Mouse (Mus musculus) heart, embryonic 10.5 days (tissue): ENCODE data around the gene Pdcd6ip. TPM values are rescaled to one million over a fixed set of nuclear protein-coding genes. Genes with fewer than 3 reads are reported as not detected.

Source experiments
- DNase-seq: peaks from one replicate; pipeline ENCODE4 v3.0.0-alpha.2; 2017; ENCODE audit warnings: low spot score
- H3K27ac ChIP-seq: fragments of 300-500 bp; sonication (generic); 2 replicates; pipeline ENCODE4 v1.5.1; 2016; ENCODE audit warnings: mild to moderate bottlenecking
- H3K27me3 ChIP-seq: fragments of 300-500 bp; sonication (generic); 2 replicates; pipeline ENCODE4 v1.6.1; 2016; ENCODE audit warnings: mild to moderate bottlenecking; ENCODE audit not compliant: poor library complexity, insufficient read depth, severe bottlenecking
- H3K36me3 ChIP-seq: fragments of 300-500 bp; sonication (generic); 2 replicates; pipeline ENCODE4 v1.6.1; 2016; ENCODE audit warnings: mild to moderate bottlenecking, moderate library complexity
- H3K4me1 ChIP-seq: fragments of 300-500 bp; sonication (generic); 2 replicates; pipeline ENCODE4 v1.6.1; 2016; ENCODE audit warnings: mild to moderate bottlenecking
- H3K4me3 ChIP-seq: fragments of 300-500 bp; sonication (generic); 2 replicates; pipeline ENCODE4 v1.5.1; 2016; ENCODE audit warnings: mild to moderate bottlenecking, moderate library complexity
- H3K9me3 ChIP-seq: fragments of 300-500 bp; sonication (generic); 2 replicates; pipeline ENCODE4 v1.6.1; 2016; ENCODE audit warnings: mild to moderate bottlenecking, moderate library complexity
- WGBS: fragments of 180-500 bp; shearing (Covaris S2); methylation state at CpG from one replicate; pipeline ENCODE4 v1.1.7; 2016; 5-methylcytosine and 5-hydroxymethylcytosine counted together
- polyA plus RNA-seq: library from polyadenylated mRNA; unstranded; fragments of >200 nt; fragmentation: Nextera tagmentation; extraction: Ambion mirVana; gene quantifications from 2 replicates; pipeline ENCODE4 v1.2.1, GENCODE M21; 2016

Gene Pdcd6ip
- 67.7 and 78.6 TPM in 2 replicates for polyA plus RNA-seq

DNA sequence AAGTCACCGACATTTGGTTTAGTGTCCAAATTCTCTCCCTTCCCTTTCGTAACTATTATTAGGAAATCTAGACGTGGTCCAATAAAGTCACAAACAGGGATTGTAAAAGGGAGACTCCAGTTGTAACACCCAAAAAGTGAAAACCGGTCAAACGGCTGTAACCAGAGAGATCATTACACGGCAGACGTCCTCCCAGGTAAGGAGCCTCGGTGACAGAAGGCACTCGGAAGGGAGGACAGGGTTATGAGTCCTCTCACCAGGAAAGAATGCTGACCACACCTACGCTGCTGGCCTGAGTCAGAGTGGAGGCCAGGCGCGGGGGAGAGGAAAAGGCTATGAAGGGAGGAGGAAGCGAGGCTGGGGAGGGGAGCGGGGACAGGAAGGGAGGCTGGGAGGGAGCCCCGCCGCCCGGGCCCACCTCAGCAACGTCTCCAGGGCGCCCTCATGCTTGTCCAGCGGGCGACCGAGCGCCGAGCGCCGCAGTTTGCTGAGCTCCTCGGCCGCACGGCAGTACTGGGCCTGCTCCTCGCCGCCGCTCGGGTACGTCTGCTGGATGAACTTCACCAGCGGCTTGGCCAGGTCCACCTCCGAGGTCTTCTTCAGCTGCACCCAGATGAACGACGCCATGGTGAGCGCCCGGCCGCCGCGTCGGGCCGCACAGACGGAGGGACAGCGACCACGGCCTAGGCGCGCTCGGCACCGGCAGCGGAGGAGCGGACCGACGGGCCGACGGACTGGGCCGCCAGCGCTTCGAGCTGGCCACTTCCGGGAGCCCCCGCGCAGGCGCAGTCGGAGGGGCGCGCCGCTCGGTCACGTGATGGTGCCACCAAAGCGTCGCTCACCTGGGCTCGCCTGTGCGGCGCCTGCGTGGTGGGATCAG lies at the start of gene Pdcd6ip:
Gene Pdcd6ip (minus strand): TSS at position 779 of the 880 bp plus-strand sequence.
- Histone ChIP-seq H3K4me1 (peaks cover 22% of the 10 kb centered on the region), H3K27ac (peak within 1 kb of the TSS; percentile 95), H3K9me3 (no peaks in the 10 kb centered on the region), H3K36me3 (no peaks in the 10 kb centered on the region), H3K27me3 (no peaks in the 10 kb centered on the region), H3K4me3 (peak within 1 kb of the TSS; percentile 93)
- WGBS = 1% methylated on average over 77 of the region's 77 CpGs
- DNase-seq = peak; percentile 91

DNA sequence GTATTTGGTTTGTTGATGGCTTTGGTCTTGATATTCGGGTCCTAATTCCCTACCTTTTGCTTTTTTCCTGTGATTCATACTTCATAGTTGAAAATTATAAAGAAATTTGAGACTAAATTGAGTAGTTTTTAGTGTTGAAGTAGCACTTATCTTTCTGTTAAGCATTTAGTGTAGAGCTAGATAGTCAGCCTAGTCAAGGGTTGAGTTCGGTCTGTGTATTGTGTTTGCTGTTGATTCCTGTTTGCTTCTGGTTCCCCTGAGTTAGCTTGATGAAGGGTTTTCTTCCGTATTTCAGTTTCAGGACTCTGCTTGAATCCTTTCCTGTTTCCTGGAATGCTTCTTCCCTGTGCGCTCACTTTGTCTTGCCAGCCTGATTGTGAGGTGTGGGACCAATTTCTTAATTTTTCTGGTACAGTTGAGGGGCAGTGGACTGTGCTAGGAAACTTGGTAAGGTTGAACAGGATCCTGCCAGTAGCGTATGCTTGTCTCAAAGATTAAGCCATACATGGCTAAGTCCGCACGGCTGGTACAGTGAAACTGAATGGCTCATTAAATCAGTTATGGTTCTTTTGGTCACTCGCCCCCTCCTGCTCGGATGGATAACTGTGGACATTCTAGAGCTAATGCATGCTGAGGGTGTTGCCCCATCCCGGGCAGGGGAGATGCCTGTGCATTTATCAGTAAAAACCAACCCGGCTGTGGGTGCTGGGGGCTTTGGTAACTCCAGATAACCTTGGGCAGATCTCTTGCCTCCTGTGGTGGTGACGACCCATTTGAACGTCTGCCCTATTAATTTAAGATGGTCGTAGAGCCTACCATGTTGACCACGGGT lies 48.0 kb upstream of the Pdcd6ip start:
- H3K4me3 ChIP-seq = no peak overlapping the region
- 86% methylated on average over 15 of the region's 15 CpGs for WGBS
- peaks cover 8% of the 10 kb centered on the region; the same call in 1 of the 2 replicates for H3K4me1 ChIP-seq
- no peak overlapping the region for H3K27ac ChIP-seq
- no peak for DNase-seq
- H3K9me3 ChIP-seq = no peaks in the 10 kb centered on the region
- H3K27me3 ChIP-seq = no peaks in the 10 kb centered on the region
- H3K36me3 ChIP-seq = peaks cover 17% of the 10 kb centered on the region

DNA sequence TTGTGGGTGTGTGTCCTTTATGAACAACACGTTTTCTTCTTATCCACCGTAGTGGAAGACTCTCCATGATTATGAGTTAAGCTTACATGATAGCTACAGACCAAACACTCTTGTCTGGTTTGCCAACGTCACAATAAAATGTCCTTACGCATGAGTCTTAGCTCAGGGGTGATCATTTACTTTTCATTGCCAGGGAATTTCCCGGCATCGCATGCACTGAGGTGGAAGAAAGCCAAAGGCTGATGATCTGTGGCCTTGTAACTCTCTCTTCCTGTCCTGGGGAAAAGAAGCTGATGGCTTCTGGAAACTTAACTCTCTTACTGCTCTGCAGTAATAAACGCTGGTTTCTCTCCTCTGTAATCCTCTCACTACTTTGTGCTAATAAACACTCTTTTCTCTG lies 41.3 kb upstream of the Pdcd6ip start:
- Histone ChIP-seq H3K4me1 (no peaks in the 10 kb centered on the region), H3K4me3 (no peak overlapping the region), H3K9me3 (no peaks in the 10 kb centered on the region), H3K27me3 (no peaks in the 10 kb centered on the region), H3K27ac (no peak overlapping the region), H3K36me3 (peaks cover 9% of the 10 kb centered on the region; the same call in 1 of the 2 replicates)
- 87% methylated on average over 7 of the region's 7 CpGs for WGBS
- no peak for DNase-seq

DNA sequence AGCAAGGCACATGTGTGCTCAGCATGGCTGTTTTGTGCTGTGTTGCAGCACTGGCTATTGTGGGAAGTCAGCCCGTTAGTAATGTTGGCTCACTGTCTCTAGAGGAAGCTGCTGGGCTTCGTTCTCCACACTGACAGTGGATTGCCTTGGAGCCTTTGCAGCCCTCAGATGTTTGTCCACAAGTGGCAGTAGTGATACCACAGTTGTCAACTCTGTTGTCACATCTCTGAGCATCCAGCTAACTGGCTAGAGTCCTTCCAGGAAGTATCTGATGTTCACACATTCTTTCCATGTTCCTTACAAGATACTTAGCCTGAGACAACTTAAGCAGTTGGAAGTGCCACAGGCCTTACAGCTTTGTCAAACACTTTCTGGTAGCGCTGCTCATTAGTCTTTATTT lies 35.2 kb upstream of the Pdcd6ip start:
- 38% methylated on average over 3 of the region's 3 CpGs for WGBS
- Histone ChIP-seq H3K27me3 (no peaks in the 10 kb centered on the region), H3K4me1 (peaks cover 14% of the 10 kb centered on the region), H3K27ac (no peak overlapping the region), H3K9me3 (no peaks in the 10 kb centered on the region), H3K36me3 (no peaks in the 10 kb centered on the region), H3K4me3 (no peak overlapping the region)
- DNase-seq = no peak

DNA sequence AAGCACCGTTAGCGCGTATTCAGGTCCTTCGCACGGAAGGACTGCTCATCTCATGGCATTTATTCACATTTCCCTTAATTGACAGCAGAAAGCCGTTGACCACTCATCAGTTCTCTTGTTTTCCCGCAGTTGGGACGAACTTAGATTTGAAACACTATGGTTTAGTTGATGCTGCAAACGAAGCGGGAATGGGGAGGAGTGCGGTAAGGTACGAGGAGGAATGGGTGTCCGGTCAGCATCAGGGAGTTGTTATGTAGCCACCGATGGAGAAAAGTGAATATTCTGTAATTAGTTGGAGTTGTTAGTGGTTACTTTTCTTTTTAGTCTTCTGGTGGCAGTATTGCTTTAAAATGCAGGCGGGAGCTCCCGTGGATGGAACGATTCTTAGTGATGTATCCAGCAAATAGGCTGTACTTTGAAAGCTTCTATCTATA lies 34.3 kb upstream of the Pdcd6ip start:
- no peak for DNase-seq
- Histone ChIP-seq H3K27me3 (no peaks in the 10 kb centered on the region), H3K27ac (peak overlapping the region; percentile 95; the same call in 1 of the 2 replicates), H3K9me3 (no peaks in the 10 kb centered on the region), H3K4me3 (peak overlapping the region; percentile 91), H3K4me1 (peaks cover 14% of the 10 kb centered on the region), H3K36me3 (no peaks in the 10 kb centered on the region)
- 5% methylated on average over 17 of the region's 17 CpGs for WGBS

DNA sequence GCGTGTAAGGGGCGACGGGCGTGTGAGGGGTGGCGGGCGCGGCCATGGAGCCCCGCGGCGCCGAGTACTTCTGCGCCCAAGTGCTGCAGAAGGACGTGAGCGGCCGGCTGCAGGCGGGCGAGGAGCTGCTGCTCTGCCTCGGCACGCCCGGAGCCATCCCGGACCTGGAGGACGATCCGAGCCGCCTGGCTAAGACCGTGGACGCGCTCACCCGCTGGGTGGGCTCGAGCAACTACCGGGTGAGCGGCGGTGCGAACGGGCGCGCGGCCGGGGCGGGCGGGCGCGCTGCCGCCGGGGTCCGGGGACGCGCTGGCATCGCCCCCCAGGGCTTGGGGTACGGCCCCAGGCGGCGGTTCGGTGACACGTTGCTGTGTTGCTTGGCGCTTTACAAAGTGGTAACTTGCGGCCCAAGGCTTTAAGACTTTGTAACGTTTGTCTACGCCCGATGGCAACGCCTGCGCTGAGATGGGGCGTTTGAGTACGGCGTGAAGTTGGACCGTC lies 33.6 kb upstream of the Pdcd6ip start:
- H3K9me3 ChIP-seq = no peaks in the 10 kb centered on the region
- DNase-seq = peak; percentile 81
- under 1% methylated on average over 64 of the region's 64 CpGs for WGBS
- H3K4me1 ChIP-seq = peaks cover 14% of the 10 kb centered on the region
- no peaks in the 10 kb centered on the region for H3K36me3 ChIP-seq
- no peaks in the 10 kb centered on the region for H3K27me3 ChIP-seq
- H3K4me3 ChIP-seq = peak overlapping the region; percentile 91
- peak overlapping the region; percentile 95 for H3K27ac ChIP-seq

DNA sequence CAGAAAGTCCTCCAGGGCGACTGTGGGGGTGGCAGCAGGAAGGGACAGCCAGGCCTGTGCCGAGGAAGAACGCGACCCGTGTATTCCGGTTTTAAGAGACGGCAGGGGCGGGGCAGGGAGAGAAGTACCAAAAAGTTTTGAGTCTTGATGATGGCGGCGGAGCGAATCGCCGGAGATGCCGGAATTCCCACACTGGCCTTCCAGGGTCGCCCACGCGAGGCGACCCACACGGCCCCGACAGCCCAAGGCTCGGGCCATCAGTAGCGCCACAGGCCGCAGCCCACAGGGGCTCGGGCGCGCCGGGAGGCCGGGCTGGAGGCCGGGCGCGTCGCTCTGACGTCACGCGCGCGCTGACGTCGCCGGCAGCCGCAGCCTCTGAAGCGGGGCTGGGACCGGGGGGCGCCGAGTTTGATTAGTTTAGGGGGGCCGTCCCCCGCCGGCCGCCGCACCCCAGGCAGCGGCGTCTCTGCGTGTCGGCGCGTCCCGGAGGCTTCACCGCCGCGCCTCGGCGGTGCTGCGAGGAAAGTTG lies 33.1 kb upstream of the Pdcd6ip start, which contains the start of gene Clasp2:
Gene Clasp2 (plus strand): TSS at position 366 of the 529 bp plus-strand sequence.
- under 1% methylated on average over 63 of the region's 63 CpGs for WGBS
- H3K27ac ChIP-seq = peak within 1 kb of the TSS; percentile 95
- H3K27me3 ChIP-seq = no peaks in the 10 kb centered on the region
- no peaks in the 10 kb centered on the region for H3K9me3 ChIP-seq
- DNase-seq = peak; percentile 92
- H3K4me1 ChIP-seq = peaks cover 14% of the 10 kb centered on the region
- peak within 1 kb of the TSS; percentile 91 for H3K4me3 ChIP-seq
- no peaks in the 10 kb centered on the region for H3K36me3 ChIP-seq

DNA sequence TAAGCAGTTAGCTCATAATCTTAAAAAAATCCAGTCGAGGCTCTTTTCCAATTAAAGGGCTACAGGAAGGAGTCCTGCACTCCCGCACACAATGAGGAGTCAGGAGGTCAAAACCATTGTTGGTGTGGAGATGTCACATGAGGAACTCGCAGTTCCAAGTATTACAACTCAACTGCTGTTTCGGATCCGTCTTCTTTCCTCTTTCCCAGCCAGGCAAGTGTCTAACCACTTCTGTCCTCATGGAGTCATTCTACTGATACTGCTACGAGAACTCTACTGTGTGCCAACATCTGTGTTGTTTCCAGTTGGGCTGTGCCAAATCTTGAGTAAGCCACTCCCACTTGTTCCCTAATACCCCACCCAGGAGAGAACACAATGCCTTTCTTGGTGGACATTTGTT lies 30.9 kb upstream of the Pdcd6ip start:
- H3K4me1 ChIP-seq = peaks cover 14% of the 10 kb centered on the region
- no peaks in the 10 kb centered on the region for H3K36me3 ChIP-seq
- no peak overlapping the region for H3K27ac ChIP-seq
- 72% methylated on average over 6 of the region's 6 CpGs for WGBS
- no peaks in the 10 kb centered on the region for H3K9me3 ChIP-seq
- DNase-seq = no peak
- H3K27me3 ChIP-seq = no peaks in the 10 kb centered on the region
- H3K4me3 ChIP-seq = no peak overlapping the region

DNA sequence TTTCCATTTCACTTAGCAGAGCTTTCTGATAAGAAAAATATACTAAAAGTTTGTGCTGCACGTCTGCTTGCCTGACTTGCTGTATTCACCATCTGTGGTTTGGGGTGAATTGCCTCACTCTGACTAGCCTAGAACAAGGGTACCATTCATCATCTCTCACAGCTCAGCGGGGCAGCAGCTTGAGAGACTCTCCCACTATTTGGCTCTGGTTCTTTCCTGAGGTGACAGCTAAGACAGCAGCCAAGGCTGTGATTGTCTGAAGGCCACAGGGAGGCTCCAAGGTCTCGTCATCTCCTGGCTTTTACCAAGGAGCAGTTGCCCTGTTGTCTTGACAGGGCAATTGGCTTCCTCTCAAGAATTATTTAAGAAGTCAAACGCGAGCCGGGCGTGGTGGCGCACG lies 30.0 kb upstream of the Pdcd6ip start:
- no peak overlapping the region for H3K4me3 ChIP-seq
- H3K27ac ChIP-seq = no peak overlapping the region
- WGBS = 58% methylated on average over 9 of the region's 9 CpGs
- no peaks in the 10 kb centered on the region for H3K36me3 ChIP-seq
- peaks cover 9% of the 10 kb centered on the region; the same call in 1 of the 2 replicates for H3K4me1 ChIP-seq
- no peaks in the 10 kb centered on the region for H3K27me3 ChIP-seq
- no peak for DNase-seq
- no peaks in the 10 kb centered on the region for H3K9me3 ChIP-seq

DNA sequence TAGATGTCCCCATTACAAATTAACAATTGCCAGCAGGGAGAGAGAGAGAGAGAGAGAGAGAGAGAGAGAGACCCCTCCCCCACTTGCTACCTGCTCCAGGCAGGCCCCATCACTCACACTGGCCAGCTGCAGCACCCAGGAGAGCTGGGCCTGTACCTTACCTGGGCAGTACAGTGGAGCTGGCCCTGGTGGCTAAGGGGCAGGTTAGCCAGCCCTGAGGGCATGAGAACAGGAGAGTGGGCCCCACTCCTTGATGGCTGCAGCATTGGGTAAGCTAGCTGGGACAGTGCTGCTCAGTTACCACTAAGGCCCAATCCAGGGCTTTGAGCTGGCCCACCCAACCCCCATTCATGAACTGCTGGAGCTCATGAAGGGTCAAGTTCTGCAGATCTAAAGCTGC lies 27.9 kb upstream of the Pdcd6ip start:
- no peak for DNase-seq
- no peaks in the 10 kb centered on the region for H3K9me3 ChIP-seq
- H3K36me3 ChIP-seq = no peaks in the 10 kb centered on the region
- H3K27me3 ChIP-seq = no peaks in the 10 kb centered on the region
- no peak overlapping the region for H3K27ac ChIP-seq
- H3K4me1 ChIP-seq = peaks cover 6% of the 10 kb centered on the region; the same call in 1 of the 2 replicates
- H3K4me3 ChIP-seq = no peak overlapping the region

DNA sequence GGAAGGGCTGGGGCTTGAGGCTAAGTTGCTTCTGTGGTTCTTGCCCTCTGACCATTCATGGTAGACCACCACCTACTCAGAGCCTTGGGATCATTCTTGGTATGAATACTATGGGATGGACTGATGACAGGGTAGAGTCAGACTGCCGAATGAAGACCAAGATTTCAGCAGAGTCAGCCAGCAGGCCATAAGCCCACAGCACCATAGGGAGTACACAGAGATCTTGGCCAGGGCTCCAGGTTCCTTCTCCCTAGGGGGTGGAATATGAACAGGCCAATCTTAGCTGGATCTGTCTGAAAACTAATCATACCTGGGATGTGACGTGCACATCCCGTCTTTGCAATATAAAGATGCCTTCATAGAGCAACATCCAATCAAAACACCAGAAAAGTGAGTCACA lies 23.5 kb upstream of the Pdcd6ip start:
- no peak for DNase-seq
- WGBS = 75% methylated on average over 3 of the region's 3 CpGs
- Histone ChIP-seq H3K4me1 (no peaks in the 10 kb centered on the region), H3K9me3 (no peaks in the 10 kb centered on the region), H3K4me3 (no peak overlapping the region), H3K36me3 (no peaks in the 10 kb centered on the region), H3K27me3 (no peaks in the 10 kb centered on the region), H3K27ac (no peak overlapping the region)

DNA sequence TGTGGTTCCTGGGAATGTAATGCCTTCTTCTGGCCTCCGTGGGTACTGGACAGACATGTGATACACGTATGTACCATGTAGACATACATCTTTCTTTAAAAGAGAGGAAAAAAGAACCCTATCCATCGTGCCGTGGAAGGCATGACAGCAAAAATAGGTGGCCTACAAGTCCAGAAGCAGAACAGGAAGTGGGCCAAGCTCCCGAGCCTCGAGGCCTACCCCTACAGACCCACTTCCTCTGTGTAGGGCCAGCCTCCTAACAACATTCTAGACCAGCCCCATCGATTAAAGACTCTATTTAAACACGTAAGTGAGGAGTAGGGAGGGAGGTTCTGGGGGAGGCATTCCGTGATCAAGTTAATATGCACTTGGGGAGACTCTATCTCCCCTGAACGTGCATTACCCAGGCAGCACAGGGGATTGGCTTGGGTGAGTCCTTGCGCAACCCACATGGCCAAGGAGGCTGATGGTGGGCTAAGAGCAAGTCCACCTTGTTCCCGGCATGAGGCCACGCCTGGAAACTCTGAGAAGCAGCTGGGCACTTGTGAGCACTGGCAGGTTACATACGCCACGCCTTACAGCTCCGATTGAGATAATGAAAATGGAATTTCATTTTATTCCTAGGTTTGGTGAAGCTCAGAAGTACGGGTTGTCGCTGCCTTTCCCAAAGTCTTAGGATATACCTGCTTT lies 19.1 kb upstream of the Pdcd6ip start:
- H3K36me3 ChIP-seq = no peaks in the 10 kb centered on the region
- H3K27ac ChIP-seq = no peak overlapping the region
- no peak for DNase-seq
- 88% methylated on average over 18 of the region's 18 CpGs for WGBS
- H3K4me1 ChIP-seq = no peaks in the 10 kb centered on the region
- no peaks in the 10 kb centered on the region for H3K27me3 ChIP-seq
- no peak overlapping the region for H3K4me3 ChIP-seq
- no peaks in the 10 kb centered on the region for H3K9me3 ChIP-seq
